Mouse (Mus musculus) ovary, adult 18-20 months (tissue): ENCODE measurements around the gene Tap2.

ENCODE experiments used
- DNase-seq: peaks from one replicate; pipeline ENCODE4 v3.0.0; 2022; ENCODE audit warnings: low spot score, mixed read lengths

Tap2 gene

DNA sequence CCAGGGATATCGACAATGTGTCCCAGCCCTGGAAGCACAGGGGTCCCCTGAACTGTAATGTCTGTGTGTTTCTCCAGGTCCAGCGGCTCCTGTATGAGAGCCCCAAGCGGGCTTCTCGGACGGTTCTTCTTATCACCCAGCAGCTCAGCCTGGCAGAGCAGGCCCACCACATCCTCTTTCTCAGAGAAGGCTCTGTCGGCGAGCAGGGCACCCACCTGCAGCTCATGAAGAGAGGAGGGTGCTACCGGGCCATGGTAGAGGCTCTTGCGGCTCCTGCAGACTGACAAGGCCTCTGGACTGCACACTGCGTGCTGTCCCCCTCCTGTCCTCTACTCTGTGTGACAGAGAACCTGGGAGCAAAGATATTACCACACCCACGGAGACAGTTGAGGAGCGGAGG lies 6.8 kb upstream of the Tap2 start:
- DNase-seq = no peak

- DNase-seq = peak; percentile 83
Observed at GRCm38 (mm10) chr17:34196941-34197894, 6.1 kb upstream of the Tap2 start, which contains the start of gene Psmb8. Psmb8 (plus strand) TSS chr17:34197721.

- DNase-seq = no peak
Observed at GRCm38 (mm10) chr17:34197904-34198520, 5.3 kb upstream of the Tap2 start.

DNA sequence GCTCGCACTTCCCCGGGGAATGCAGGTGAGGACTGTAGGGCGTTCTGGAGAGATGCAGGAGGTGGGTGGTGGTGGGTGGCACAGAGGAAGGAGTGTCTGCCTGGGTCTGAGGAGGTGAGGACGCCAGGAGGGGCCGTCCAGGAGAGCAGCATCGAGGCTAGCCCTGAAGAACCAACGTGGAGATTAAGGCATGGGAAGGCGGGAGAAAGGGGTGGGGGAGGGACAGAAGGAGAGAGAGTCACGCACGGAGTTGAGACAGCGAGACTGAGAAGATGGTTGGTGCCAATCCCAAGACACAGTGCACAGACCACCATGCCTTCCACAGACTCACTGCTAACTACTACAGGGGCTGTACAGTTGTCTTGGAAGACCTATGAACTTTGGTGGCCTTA lies 4.8 kb upstream of the Tap2 start:
- DNase-seq = no peak

GRCm38 (mm10) chr17:34199050-34199619 lies 4.2 kb upstream of the Tap2 start:
- no peak for DNase-seq

GRCm38 (mm10) chr17:34200047-34200446 lies 3.3 kb upstream of the Tap2 start:
- no peak for DNase-seq

GRCm38 (mm10) chr17:34200772-34201505 lies 2.4 kb upstream of the Tap2 start:
- no peak for DNase-seq

GRCm38 (mm10) chr17:34201506-34202055 lies 1.7 kb upstream of the Tap2 start:
- DNase-seq = no peak

GRCm38 (mm10) chr17:34202760-34203442 lies 426 bp upstream of the Tap2 start:
- no peak for DNase-seq

- DNase-seq = peak; percentile 70
Observed at GRCm38 (mm10) chr17:34204303-34205010, 1.1 kb downstream of the Tap2 start.

DNA sequence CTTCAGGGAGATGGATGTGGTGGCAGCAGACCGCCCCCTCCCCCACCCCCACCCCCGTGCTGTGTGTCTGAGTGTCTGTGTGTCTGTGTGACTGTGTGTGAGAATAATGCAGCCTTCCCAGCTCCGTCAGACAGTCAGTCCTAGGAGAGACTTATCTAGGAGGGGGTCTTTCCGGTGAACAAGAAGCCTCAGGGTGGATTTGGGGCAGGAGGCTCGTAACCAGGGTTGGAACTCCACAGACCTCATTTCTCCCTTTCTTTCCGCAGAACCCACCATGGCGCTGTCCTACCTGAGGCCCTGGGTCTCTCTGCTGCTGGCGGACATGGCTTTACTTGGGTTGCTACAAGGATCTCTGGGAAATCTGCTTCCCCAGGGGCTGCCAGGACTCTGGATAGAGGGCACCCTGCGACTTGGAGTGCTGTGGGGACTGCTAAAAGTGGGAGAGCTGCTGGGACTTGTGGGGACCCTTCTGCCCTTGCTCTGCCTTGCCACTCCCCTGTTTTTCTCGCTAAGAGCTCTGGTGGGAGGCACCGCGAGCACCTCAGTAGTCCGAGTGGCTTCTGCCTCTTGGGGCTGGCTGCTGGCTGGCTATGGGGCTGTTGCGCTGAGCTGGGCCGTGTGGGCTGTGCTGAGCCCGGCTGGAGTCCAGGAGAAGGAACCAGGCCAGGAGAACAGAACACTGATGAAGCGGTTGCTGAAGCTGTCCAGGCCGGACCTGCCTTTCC lies 1.9 kb downstream of the Tap2 start:
- no peak for DNase-seq

GRCm38 (mm10) chr17:34205746-34206176 lies 2.4 kb downstream of the Tap2 start:
- no peak for DNase-seq

GRCm38 (mm10) chr17:34206731-34207130 lies 3.4 kb downstream of the Tap2 start:
- DNase-seq = no peak

DNA sequence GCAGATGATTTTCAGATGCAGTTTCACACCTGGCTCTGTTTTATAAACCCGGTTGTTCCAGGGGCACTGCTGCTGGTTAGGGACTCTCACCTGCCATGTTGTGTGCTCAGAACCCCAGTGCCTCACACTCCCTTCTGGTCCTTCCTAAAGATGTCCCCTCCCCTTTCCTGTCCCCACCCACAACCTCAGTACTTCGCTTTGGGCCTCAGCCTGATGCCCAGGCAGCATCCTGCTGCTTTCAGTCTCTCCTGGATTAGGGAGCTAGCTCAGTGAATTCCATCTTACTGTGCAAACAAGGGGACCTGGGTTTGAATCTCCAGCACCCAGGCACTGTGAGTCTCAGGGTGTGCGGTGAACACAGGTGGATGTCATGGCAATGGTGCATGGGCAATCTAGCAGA lies 4.1 kb downstream of the Tap2 start:
- DNase-seq = no peak

DNA sequence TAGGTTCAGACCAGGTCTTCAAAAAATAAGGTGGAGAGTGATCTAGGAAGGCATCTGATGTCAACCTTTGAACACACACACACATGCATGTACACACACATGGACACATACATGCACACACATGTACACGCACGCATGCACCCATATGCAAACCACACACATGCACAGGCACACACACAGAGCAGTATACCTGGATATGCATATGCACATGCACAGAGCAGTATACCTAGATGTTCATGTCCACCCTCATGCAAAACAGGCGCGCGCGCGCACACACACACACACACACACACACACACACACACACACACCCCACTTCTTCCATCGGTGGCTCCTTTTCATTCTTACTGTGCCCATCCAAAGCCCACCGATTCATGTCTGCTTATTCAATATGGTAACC lies 4.5 kb downstream of the Tap2 start:
- no peak for DNase-seq

DNA sequence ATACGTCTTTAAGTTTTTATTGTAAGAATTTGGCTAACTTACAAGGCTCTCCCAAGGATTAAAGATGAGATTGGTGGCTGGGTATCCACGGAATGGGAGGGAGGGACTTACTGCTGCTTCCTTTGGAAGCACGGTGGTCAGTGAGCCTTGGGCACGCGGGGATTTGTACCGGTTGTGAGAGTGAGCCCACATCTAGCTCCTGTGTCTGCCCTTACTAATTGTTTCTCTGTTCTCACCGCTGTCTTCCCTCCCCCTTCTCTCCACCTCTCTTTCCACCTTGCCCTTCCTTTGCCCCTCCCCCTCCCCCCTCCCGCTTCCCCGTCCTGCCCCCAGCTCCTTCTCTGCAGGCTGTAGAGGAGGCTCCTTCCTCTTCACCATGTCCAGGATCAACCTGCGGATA lies 5.1 kb downstream of the Tap2 start:
- DNase-seq = no peak

- DNase-seq = no peak
Observed at GRCm38 (mm10) chr17:34209680-34210079, 6.4 kb downstream of the Tap2 start.

DNA sequence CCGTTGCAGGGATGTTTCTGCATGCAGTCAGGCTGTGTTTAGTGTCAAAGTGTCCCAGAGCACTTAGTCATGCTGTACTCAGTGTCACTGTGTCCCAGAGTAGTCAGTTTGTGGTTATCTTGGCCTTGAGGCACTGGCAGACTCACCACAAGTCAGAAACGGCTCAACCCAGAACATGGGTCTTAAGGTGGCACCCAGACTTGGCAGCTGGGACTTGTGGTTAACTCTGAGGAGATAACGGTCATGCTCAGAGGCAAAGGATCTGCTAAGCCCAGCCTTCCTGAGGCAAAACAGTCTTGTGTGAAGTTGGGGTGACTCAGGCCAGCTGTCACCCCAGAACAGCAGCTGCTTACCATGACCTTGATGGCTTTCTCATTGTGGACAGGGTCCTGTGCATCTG lies 7.3 kb downstream of the Tap2 start:
- DNase-seq = peak; percentile 79

GRCm38 (mm10) chr17:34211746-34212365 lies 8.5 kb downstream of the Tap2 start:
- DNase-seq = no peak

DNA sequence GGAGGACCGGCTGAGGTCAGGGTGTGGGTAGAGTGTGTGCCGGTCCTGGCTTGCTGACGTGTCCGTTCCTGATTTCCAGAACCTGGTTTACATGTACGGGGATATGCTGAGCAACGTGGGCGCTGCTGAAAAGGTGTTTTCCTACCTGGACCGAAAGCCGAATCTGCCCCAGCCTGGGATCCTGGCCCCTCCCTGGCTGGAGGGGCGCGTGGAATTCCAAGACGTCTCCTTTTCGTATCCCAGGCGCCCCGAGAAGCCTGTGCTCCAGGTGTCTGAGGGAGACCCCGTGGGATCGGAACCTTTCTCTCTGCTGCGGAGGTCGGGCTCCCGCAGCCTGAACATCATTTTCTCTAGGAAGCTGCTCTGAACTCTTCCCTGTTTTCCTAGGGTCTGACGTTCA lies 10.6 kb downstream of the Tap2 start:
- no peak for DNase-seq
